Mouse (Mus musculus): Measurements from ENCODE around the gene Hist1h4d. TPM values are rescaled to one million over a fixed set of nuclear protein-coding genes. Genes with fewer than 3 reads are reported as not detected.
A peak's percentile ranks its signal among the peaks of the same experiment; 100 is the strongest.
"Not testable (repeated sequence)": the region's sequence is repeated elsewhere in the genome, so short reads cannot be mapped to it uniquely, and the experiment has no call there.

Gene Hist1h4d
- polyA plus RNA-seq (2014; fragmentation: Nextera tagmentation; extraction: Ambion mirVana), result 132 and 133 TPM in 2 replicates

- Histone ChIP-seq H3K36me3 (ENCODE audit: control insufficient read depth, insufficient read depth, low read length) (no peaks in the 10 kb centered on the region), H3K4me1 (replicated peaks; ENCODE audit: control insufficient read depth, insufficient read depth, low read length) (peaks cover 13% of the 10 kb centered on the region), H3K4me3 (ENCODE audit: low read depth, low read length) (peak within 1 kb of the TSS; percentile 47), H3K27me3 (ENCODE audit: control insufficient read depth, insufficient read depth, low read length) (no peaks in the 10 kb centered on the region), H3K9me3 (ENCODE audit: control insufficient read depth, low read length) (no peaks in the 10 kb centered on the region), H3K27ac (ENCODE audit: low read depth, low read length) (peak within 1 kb of the TSS; percentile 99), H3K9ac (ENCODE audit: low read length) (peak within 1 kb of the TSS; percentile 66), H3K4me2 (ENCODE audit: low read depth, low read length, severe bottlenecking) (peak within 1 kb of the TSS; percentile 78)
- DNase-seq (ENCODE audit: low spot score) (peak; percentile 95), ATAC-seq (replicated peaks; ENCODE audit: low FRiP score) (peak; percentile 86)
- WGBS, result under 1% methylated on average over 43 of the region's 43 CpGs
These were observed at the start of gene Hist1h4d for GRCm38 (mm10) chr13:23581408-23582218. Gene Hist1h4d (plus strand): TSS chr13:23581598.

GRCm38 (mm10) chr13:23532262-23533075, 48.9 kb upstream of the Hist1h4d start:
- peak overlapping the region; percentile 99 for H3K27ac ChIP-seq (ENCODE audit: low read depth, low read length)
- peak overlapping the region; percentile 52 for H3K4me2 ChIP-seq (ENCODE audit: low read depth, low read length, severe bottlenecking)
- H3K4me1 ChIP-seq (replicated peaks; ENCODE audit: control insufficient read depth, insufficient read depth, low read length), result peaks cover 3% of the 10 kb centered on the region
- DNase-seq (ENCODE audit: low spot score) (no peak), ATAC-seq (replicated peaks; ENCODE audit: low FRiP score) (no peak)
- H3K4me3 ChIP-seq (ENCODE audit: low read depth, low read length), result peak overlapping the region; percentile 57
- no peaks in the 10 kb centered on the region for H3K9me3 ChIP-seq (ENCODE audit: control insufficient read depth, low read length)
- H3K36me3 ChIP-seq (ENCODE audit: control insufficient read depth, insufficient read depth, low read length), result no peaks in the 10 kb centered on the region
- 19% methylated on average over 9 of the region's 9 CpGs for WGBS
- H3K27me3 ChIP-seq (ENCODE audit: control insufficient read depth, insufficient read depth, low read length), result no peaks in the 10 kb centered on the region
- peak overlapping the region; percentile 96 for H3K9ac ChIP-seq (ENCODE audit: low read length)

GRCm38 (mm10) chr13:23533560-23534367, 47.6 kb upstream of the Hist1h4d start, which contains the start of gene Hist1h2af:
Gene Hist1h2af (plus strand): TSS chr13:23533906.
- Histone ChIP-seq H3K27ac (ENCODE audit: low read depth, low read length) (peak within 1 kb of the TSS; percentile 99), H3K4me2 (ENCODE audit: low read depth, low read length, severe bottlenecking) (peak within 1 kb of the TSS; percentile 76), H3K9ac (ENCODE audit: low read length) (peak within 1 kb of the TSS; percentile 96), H3K4me3 (ENCODE audit: low read depth, low read length) (peak within 1 kb of the TSS; percentile 57)
- not testable (repeated sequence) for H3K4me1 ChIP-seq (replicated peaks; ENCODE audit: control insufficient read depth, insufficient read depth, low read length); H3K27me3 ChIP-seq (ENCODE audit: control insufficient read depth, insufficient read depth, low read length); H3K9me3 ChIP-seq (ENCODE audit: control insufficient read depth, low read length); H3K36me3 ChIP-seq (ENCODE audit: control insufficient read depth, insufficient read depth, low read length)
- WGBS, result under 1% methylated on average over 22 of the region's 53 CpGs
- peak; percentile 86 for DNase-seq (ENCODE audit: low spot score)
- peak; percentile 62 for ATAC-seq (replicated peaks; ENCODE audit: low FRiP score)

GRCm38 (mm10) chr13:23534368-23535131, 46.8 kb upstream of the Hist1h4d start:
- Histone ChIP-seq H3K9me3 (ENCODE audit: control insufficient read depth, low read length) (no peaks in the 10 kb centered on the region), H3K4me1 (replicated peaks; ENCODE audit: control insufficient read depth, insufficient read depth, low read length) (peaks cover 3% of the 10 kb centered on the region), H3K4me3 (ENCODE audit: low read depth, low read length) (peak overlapping the region; percentile 57), H3K27me3 (ENCODE audit: control insufficient read depth, insufficient read depth, low read length) (no peaks in the 10 kb centered on the region), H3K27ac (ENCODE audit: low read depth, low read length) (peak overlapping the region; percentile 99), H3K9ac (ENCODE audit: low read length) (peak overlapping the region; percentile 96), H3K4me2 (ENCODE audit: low read depth, low read length, severe bottlenecking) (peak overlapping the region; percentile 76), H3K36me3 (ENCODE audit: control insufficient read depth, insufficient read depth, low read length) (no peaks in the 10 kb centered on the region)
- DNase-seq (ENCODE audit: low spot score), result no peak
- peak; percentile 6; the same call in 1 of the 2 replicates for ATAC-seq (replicated peaks; ENCODE audit: low FRiP score)
- under 1% methylated on average over 15 of the region's 15 CpGs for WGBS

- H3K4me3 ChIP-seq (ENCODE audit: low read depth, low read length), result peak within 1 kb of the TSS; percentile 57
- H3K4me1 ChIP-seq (replicated peaks; ENCODE audit: control insufficient read depth, insufficient read depth, low read length); H3K9me3 ChIP-seq (ENCODE audit: control insufficient read depth, low read length); H3K36me3 ChIP-seq (ENCODE audit: control insufficient read depth, insufficient read depth, low read length); H3K27me3 ChIP-seq (ENCODE audit: control insufficient read depth, insufficient read depth, low read length): not testable (repeated sequence)
- H3K4me2 ChIP-seq (ENCODE audit: low read depth, low read length, severe bottlenecking), result peak within 1 kb of the TSS; percentile 76
- H3K9ac ChIP-seq (ENCODE audit: low read length), result peak within 1 kb of the TSS; percentile 96
- 1% methylated on average over 36 of the region's 62 CpGs for WGBS
- H3K27ac ChIP-seq (ENCODE audit: low read depth, low read length), result peak within 1 kb of the TSS; percentile 99
- peak; percentile 94 for DNase-seq (ENCODE audit: low spot score)
- peak; percentile 89 for ATAC-seq (replicated peaks; ENCODE audit: low FRiP score)
These were observed 46.0 kb upstream of the Hist1h4d start, which contains the start of gene Hist1h3g for GRCm38 (mm10) chr13:23535137-23536075. Gene Hist1h3g (plus strand): TSS chr13:23535422.

GRCm38 (mm10) chr13:23536076-23536822, 45.1 kb upstream of the Hist1h4d start:
- no peak for ATAC-seq (replicated peaks; ENCODE audit: low FRiP score)
- peak overlapping the region; percentile 57 for H3K4me3 ChIP-seq (ENCODE audit: low read depth, low read length)
- WGBS, result 25% methylated on average over 7 of the region's 7 CpGs
- peak overlapping the region; percentile 76 for H3K4me2 ChIP-seq (ENCODE audit: low read depth, low read length, severe bottlenecking)
- peak; percentile 45 for DNase-seq (ENCODE audit: low spot score)
- H3K4me1 ChIP-seq (replicated peaks; ENCODE audit: control insufficient read depth, insufficient read depth, low read length), result peaks cover 3% of the 10 kb centered on the region
- no peaks in the 10 kb centered on the region for H3K9me3 ChIP-seq (ENCODE audit: control insufficient read depth, low read length)
- no peaks in the 10 kb centered on the region for H3K27me3 ChIP-seq (ENCODE audit: control insufficient read depth, insufficient read depth, low read length)
- H3K36me3 ChIP-seq (ENCODE audit: control insufficient read depth, insufficient read depth, low read length), result no peaks in the 10 kb centered on the region
- H3K9ac ChIP-seq (ENCODE audit: low read length), result peak overlapping the region; percentile 79
- H3K27ac ChIP-seq (ENCODE audit: low read depth, low read length), result peak overlapping the region; percentile 99
